Mouse (Mus musculus) hindbrain, embryonic 14.5 days (tissue): Measurements from ENCODE around the gene Tmem114. TPM values are rescaled to one million over a fixed set of nuclear protein-coding genes. Genes with fewer than 3 reads are reported as not detected.

ENCODE experiments used
- ATAC-seq: fragments of 200-750 bp; cut with Nextera tagmentation; 2 replicates; pipeline ENCODE4 v1.8.0; 2017; ENCODE audit warnings: moderate number of reproducible peaks, mild to moderate bottlenecking, moderate TSS enrichment, moderate library complexity; ENCODE audit not compliant: low FRiP score
- DNase-seq: peaks from one replicate; pipeline ENCODE4 v3.0.0-alpha.2; 2015; ENCODE audit warnings: low spot score
- H3K27ac ChIP-seq: fragments of 300-500 bp; sonication (generic); 2 replicates; pipeline ENCODE4 v1.5.1; 2014; ENCODE audit warnings: mild to moderate bottlenecking, moderate library complexity
- H3K27me3 ChIP-seq: fragments of 300-500 bp; sonication (generic); 2 replicates; pipeline ENCODE4 v1.6.1; 2014; ENCODE audit warnings: mild to moderate bottlenecking, low read length, mixed read lengths; ENCODE audit not compliant: control insufficient read depth, insufficient read depth
- H3K36me3 ChIP-seq: fragments of 300-500 bp; sonication (generic); replicated peaks from 2 replicates; pipeline ENCODE4 v1.6.1; 2014; ENCODE audit not compliant: control insufficient read depth, insufficient read depth
- H3K4me1 ChIP-seq: fragments of 300-500 bp; sonication (generic); replicated peaks from 2 replicates; pipeline ENCODE4 v1.6.1; 2014; ENCODE audit warnings: antibody characterized with exemption, low read length, mixed read lengths; ENCODE audit not compliant: control insufficient read depth, insufficient read depth
- H3K4me2 ChIP-seq: fragments of 300-500 bp; sonication (generic); replicated peaks from 2 replicates; pipeline ENCODE4 v1.6.1; 2014; ENCODE audit warnings: mild to moderate bottlenecking, moderate library complexity
- H3K4me3 ChIP-seq: fragments of 300-500 bp; sonication (generic); replicated peaks from 2 replicates; pipeline ENCODE4 v1.5.1; 2014; ENCODE audit warnings: mild to moderate bottlenecking, low read length
- H3K9ac ChIP-seq: fragments of 300-500 bp; sonication (generic); 2 replicates; pipeline ENCODE4 v1.6.1; 2014
- H3K9me3 ChIP-seq: fragments of 300-500 bp; sonication (generic); 2 replicates; pipeline ENCODE4 v1.6.1; 2016; ENCODE audit warnings: low read length; ENCODE audit not compliant: control insufficient read depth
- WGBS: fragments of 180-500 bp; shearing (Covaris S2); extraction: QIAGEN DNeasy Blood & Tissue Kit; methylation state at CpG from one replicate; pipeline ENCODE4 v1.1.7; 2014; 5-methylcytosine and 5-hydroxymethylcytosine counted together
- polyA plus RNA-seq: library from polyadenylated mRNA; unstranded; fragments of >200 nt; fragmentation: Nextera tagmentation; extraction: Ambion mirVana; gene quantifications from 2 replicates; pipeline ENCODE4 v1.2.1, GENCODE M21; 2014

The Tmem114 gene
- polyA plus RNA-seq, 1 experiment from 2014 or later = 0.86 TPM

- no peaks in the 10 kb centered on the region for H3K4me1 ChIP-seq
- no peaks in the 10 kb centered on the region for H3K27me3 ChIP-seq
- H3K36me3 ChIP-seq = no peaks in the 10 kb centered on the region
- DNase-seq (no peak), ATAC-seq (no peak)
- H3K27ac ChIP-seq = no peak overlapping the region
- no peak overlapping the region for H3K9ac ChIP-seq
- H3K9me3 ChIP-seq = no peaks in the 10 kb centered on the region
- no peak overlapping the region for H3K4me2 ChIP-seq
- H3K4me3 ChIP-seq = no peak overlapping the region
These were observed 30.0 kb downstream of the Tmem114 start for GRCm38 (mm10) chr16:8394946-8395345.

- no peaks in the 10 kb centered on the region for H3K27me3 ChIP-seq
- ATAC-seq (no peak), DNase-seq (no peak)
- H3K4me3 ChIP-seq = no peak overlapping the region
- no peaks in the 10 kb centered on the region for H3K4me1 ChIP-seq
- 98% methylated on average over 1 of the region's 1 CpGs for WGBS
- no peak overlapping the region for H3K4me2 ChIP-seq
- H3K9ac ChIP-seq = no peak overlapping the region
- H3K36me3 ChIP-seq = no peaks in the 10 kb centered on the region
- no peaks in the 10 kb centered on the region for H3K9me3 ChIP-seq
- H3K27ac ChIP-seq = no peak overlapping the region
These were observed 36.4 kb downstream of the Tmem114 start for GRCm38 (mm10) chr16:8388491-8388890.

- no peaks in the 10 kb centered on the region for H3K9me3 ChIP-seq
- H3K36me3 ChIP-seq = no peaks in the 10 kb centered on the region
- H3K4me3 ChIP-seq = no peak overlapping the region
- DNase-seq (no peak), ATAC-seq (no peak)
- no peak overlapping the region for H3K4me2 ChIP-seq
- 67% methylated on average over 6 of the region's 6 CpGs for WGBS
- H3K27me3 ChIP-seq = no peaks in the 10 kb centered on the region
- H3K27ac ChIP-seq = no peak overlapping the region
- no peak overlapping the region for H3K9ac ChIP-seq
- no peaks in the 10 kb centered on the region for H3K4me1 ChIP-seq
These were observed 38.5 kb downstream of the Tmem114 start for GRCm38 (mm10) chr16:8386386-8386785.

- Histone ChIP-seq H3K4me1 (no peaks in the 10 kb centered on the region), H3K4me3 (no peak overlapping the region), H3K27me3 (no peaks in the 10 kb centered on the region), H3K9me3 (no peaks in the 10 kb centered on the region), H3K27ac (no peak overlapping the region), H3K4me2 (no peak overlapping the region), H3K36me3 (no peaks in the 10 kb centered on the region), H3K9ac (no peak overlapping the region)
- ATAC-seq (no peak), DNase-seq (no peak)
- 77% methylated on average over 5 of the region's 5 CpGs for WGBS
These were observed 39.3 kb downstream of the Tmem114 start for GRCm38 (mm10) chr16:8385679-8386078.

- H3K27ac ChIP-seq = no peak overlapping the region
- 71% methylated on average over 10 of the region's 10 CpGs for WGBS
- no peaks in the 10 kb centered on the region for H3K27me3 ChIP-seq
- ATAC-seq = no peak
- H3K4me1 ChIP-seq = no peaks in the 10 kb centered on the region
- no peak overlapping the region for H3K9ac ChIP-seq
- no peaks in the 10 kb centered on the region for H3K36me3 ChIP-seq
- DNase-seq = no peak
- no peaks in the 10 kb centered on the region for H3K9me3 ChIP-seq
- H3K4me3 ChIP-seq = no peak overlapping the region
- H3K4me2 ChIP-seq = no peak overlapping the region
These were observed 40.2 kb downstream of the Tmem114 start for GRCm38 (mm10) chr16:8384772-8385171.

GRCm38 (mm10) chr16:8383396-8383795 lies 41.5 kb downstream of the Tmem114 start:
- H3K36me3 ChIP-seq = no peaks in the 10 kb centered on the region
- no peaks in the 10 kb centered on the region for H3K9me3 ChIP-seq
- no peak for DNase-seq
- no peak overlapping the region for H3K4me2 ChIP-seq
- H3K27ac ChIP-seq = no peak overlapping the region
- no peak overlapping the region for H3K9ac ChIP-seq
- H3K27me3 ChIP-seq = no peaks in the 10 kb centered on the region
- ATAC-seq = no peak
- H3K4me1 ChIP-seq = no peaks in the 10 kb centered on the region
- H3K4me3 ChIP-seq = no peak overlapping the region
- 82% methylated on average over 9 of the region's 9 CpGs for WGBS

GRCm38 (mm10) chr16:8363066-8363465 lies 61.9 kb downstream of the Tmem114 start:
- Histone ChIP-seq H3K4me1 (no peaks in the 10 kb centered on the region), H3K9me3 (no peaks in the 10 kb centered on the region), H3K27ac (no peak overlapping the region), H3K4me2 (no peak overlapping the region), H3K36me3 (no peaks in the 10 kb centered on the region), H3K9ac (no peak overlapping the region), H3K27me3 (no peaks in the 10 kb centered on the region), H3K4me3 (no peak overlapping the region)
- WGBS = 76% methylated on average over 3 of the region's 3 CpGs
- no peak for DNase-seq
- no peak for ATAC-seq

Other genes with a start within 250 kb of the Tmem114 start
- 49.7 and 53.8 TPM in 2 replicates for gene Mettl22, start 45.7 kb upstream of the Tmem114 start, polyA plus RNA-seq
- gene Abat, start 88.3 kb upstream of the Tmem114 start, polyA plus RNA-seq = 69.5 and 74.3 TPM in 2 replicates
- 31.7 and 37.0 TPM in 2 replicates for gene Pmm2, start 212.5 kb upstream of the Tmem114 start, polyA plus RNA-seq
- 15.1 and 15.3 TPM in 2 replicates for gene Tmem186, start 212.6 kb upstream of the Tmem114 start, polyA plus RNA-seq
- gene Carhsp1, start 247.0 kb upstream of the Tmem114 start, polyA plus RNA-seq = 57.0 and 58.8 TPM in 2 replicates